Mouse (Mus musculus) G1E-ER4 (cell line): ENCODE data around the gene Cux1. TPM values are rescaled to one million over a fixed set of nuclear protein-coding genes. Genes with fewer than 3 reads are reported as not detected.

Source experiments
- GATA1 ChIP-seq: IDR thresholded peaks from one replicate; pipeline ENCODE4 v1.8.0; 2012; ENCODE audit warnings: low read length, inconsistent platforms
- polyA plus RNA-seq: library from polyadenylated mRNA; stranded (reverse); fragments of >175 nt; gene quantifications from 2 replicates; pipeline ENCODE4 v1.2.3, GENCODE M21; 2012

The Cux1 gene
- polyA plus RNA-seq, 1 experiment: not detected

- no peak for TF ChIP-seq GATA1
Observed at GRCm38 (mm10) chr5:136581625-136582024, 14.3 kb upstream of the Cux1 start.

- TF ChIP-seq GATA1: no peak
Observed at GRCm38 (mm10) chr5:136581166-136581565, 13.9 kb upstream of the Cux1 start.

- TF ChIP-seq GATA1: no peak
Observed at GRCm38 (mm10) chr5:136578201-136578600, 10.9 kb upstream of the Cux1 start.

- no peak for TF ChIP-seq GATA1
Observed at GRCm38 (mm10) chr5:136570171-136570570, 2.9 kb upstream of the Cux1 start.

GRCm38 (mm10) chr5:136568776-136569175 is 1.5 kb upstream of the Cux1 start:
- no peak for TF ChIP-seq GATA1

- no peak for TF ChIP-seq GATA1
Observed at GRCm38 (mm10) chr5:136568026-136568765, 906 bp upstream of the Cux1 start.

- TF ChIP-seq GATA1: no peak
Observed at GRCm38 (mm10) chr5:136566812-136567175, 496 bp downstream of the Cux1 start.

- TF ChIP-seq GATA1: no peak
Observed at GRCm38 (mm10) chr5:136566001-136566811, 1.1 kb downstream of the Cux1 start.

- no peak for TF ChIP-seq GATA1
Observed at GRCm38 (mm10) chr5:136565311-136565811, 1.9 kb downstream of the Cux1 start.

GRCm38 (mm10) chr5:136564613-136565299 is 2.5 kb downstream of the Cux1 start:
- no peak for TF ChIP-seq GATA1

- no peak for TF ChIP-seq GATA1
Observed at GRCm38 (mm10) chr5:136563996-136564395, 3.3 kb downstream of the Cux1 start.

- no peak for TF ChIP-seq GATA1
Observed at GRCm38 (mm10) chr5:136563104-136563503, 4.2 kb downstream of the Cux1 start.

GRCm38 (mm10) chr5:136562212-136562611 is 5.1 kb downstream of the Cux1 start:
- TF ChIP-seq GATA1: no peak

- TF ChIP-seq GATA1: no peak
Observed at GRCm38 (mm10) chr5:136561641-136562040, 5.6 kb downstream of the Cux1 start.

- no peak for TF ChIP-seq GATA1
Observed at GRCm38 (mm10) chr5:136560656-136561055, 6.6 kb downstream of the Cux1 start.

- TF ChIP-seq GATA1: no peak
Observed at GRCm38 (mm10) chr5:136557446-136557845, 9.8 kb downstream of the Cux1 start.
